Mouse (Mus musculus): Measurements from ENCODE around the gene Chd5.

GRCm38 (mm10) chr4:152424341-152424740 lies 85.9 kb downstream of the Chd5 start:
- TF ChIP-seq USF1 (IDR thresholded peaks at IDR 0.05; ENCODE audit: low read depth): no peak
- TF ChIP-seq CTCF (IDR thresholded peaks at IDR 0.05; ENCODE audit: control insufficient read depth, insufficient read depth, insufficient read length): no peak
- no peak for TF ChIP-seq MYOD1 (IDR thresholded peaks at IDR 0.05; ENCODE audit: control insufficient read depth, insufficient read length, low read depth)
- no peak for TF ChIP-seq CEBPB (IDR thresholded peaks at IDR 0.05; ENCODE audit: low read depth)
- TF ChIP-seq MYOG (IDR thresholded peaks at IDR 0.05; ENCODE audit: control insufficient read depth, extremely low read depth, insufficient read length): no peak
- TF ChIP-seq MAX (IDR thresholded peaks at IDR 0.05): no peak

All from C2C12 (cell line).